Mouse (Mus musculus) MEL (cell line): ENCODE measurements around the gene Ccng2. TPM values are rescaled to one million over a fixed set of nuclear protein-coding genes. Genes with fewer than 3 reads are reported as not detected.

ENCODE experiments used
- DNase-seq: peaks from one replicate; pipeline ENCODE4 v3.0.0; 2011; ENCODE audit warnings: low read depth, low spot score
- H3K27ac ChIP-seq: 2 replicates; pipeline ENCODE4 v1.5.1; 2012; ENCODE audit warnings: low read depth, mild to moderate bottlenecking, control low read depth, low read length, moderate library complexity; ENCODE audit not compliant: control insufficient read depth
- H3K27me3 ChIP-seq, 2 experiments: fragments of 150-350 bp in 1 of 2; sonication (generic) in 1 of 2; 2 replicates each; pipeline ENCODE4 v1.6.1; 2012; ENCODE audit warnings: low read length in 2 of 2, mild to moderate bottlenecking in 2 of 2, improper control_type of control experiment in 1 of 2, moderate library complexity in 1 of 2; ENCODE audit not compliant: insufficient read depth in 2 of 2, control insufficient read depth in 1 of 2
- H3K36me3 ChIP-seq, 2 experiments: 2 replicates each; pipeline ENCODE4 v1.6.1; 2012 to 2014; ENCODE audit warnings: low read length in 2 of 2, improper control_type of control experiment in 1 of 2, inconsistent platforms in 1 of 2, mild to moderate bottlenecking in 1 of 2; ENCODE audit not compliant: insufficient read depth in 2 of 2, control insufficient read depth in 1 of 2
- H3K4me1 ChIP-seq, 2 experiments: fragments of 150-350 bp in 1 of 2; sonication (generic) in 1 of 2; 2 replicates each; pipeline ENCODE4 v1.6.1; 2012; ENCODE audit warnings: low read length in 2 of 2, improper control_type of control experiment in 1 of 2, mild to moderate bottlenecking in 1 of 2; ENCODE audit not compliant: insufficient read depth in 2 of 2, control insufficient read depth in 1 of 2
- H3K4me3 ChIP-seq, 2 experiments: fragments of 150-350 bp in 1 of 2; sonication (generic) in 1 of 2; 2 replicates each; pipeline ENCODE4 v1.5.1; 2012; ENCODE audit warnings: low read depth in 2 of 2, low read length in 2 of 2, mild to moderate bottlenecking in 2 of 2, moderate library complexity in 2 of 2, control low read depth in 1 of 2, improper control_type of control experiment in 1 of 2; ENCODE audit not compliant: control insufficient read depth in 1 of 2, insufficient read depth in 1 of 2
- H3K79me2 ChIP-seq: 2 replicates; pipeline ENCODE4 v1.6.1; 2012; ENCODE audit warnings: mild to moderate bottlenecking, low read length, moderate library complexity; ENCODE audit not compliant: control insufficient read depth, poor library complexity, insufficient read depth
- H3K9ac ChIP-seq: 2 replicates; pipeline ENCODE4 v1.6.1; 2012; ENCODE audit warnings: low read depth, mild to moderate bottlenecking, control low read depth, low read length, moderate library complexity; ENCODE audit not compliant: control insufficient read depth, poor library complexity, severe bottlenecking
- H3K9me3 ChIP-seq: fragments of 150-350 bp; sonication (generic); replicated peaks from 2 replicates; pipeline ENCODE4 v1.6.1; 2012; ENCODE audit warnings: mild to moderate bottlenecking, low read length, improper control_type of control experiment, moderate library complexity; ENCODE audit not compliant: insufficient read depth
- BHLHE40 ChIP-seq: IDR thresholded peaks from 2 replicates; pipeline ENCODE4 v1.6.1; 2012; ENCODE audit warnings: low read depth, mild to moderate bottlenecking, inconsistent platforms, low read length, improper control_type of control experiment, borderline replicate concordance
- CHD2 ChIP-seq: IDR thresholded peaks from 2 replicates; pipeline ENCODE4 v1.6.1; 2011; ENCODE audit warnings: low read length, improper control_type of control experiment
- CTCF ChIP-seq, 3 experiments: IDR thresholded peaks in 2 of 3; conservative IDR thresholded peaks in 1 of 3; 2 replicates each; pipeline ENCODE4 v1.5.1; 2011 to 2012; ENCODE audit warnings: low read length in 3 of 3, low read depth in 2 of 3, mild to moderate bottlenecking in 2 of 3, improper control_type of control experiment in 1 of 3, inconsistent platforms in 1 of 3, mixed read lengths in 1 of 3, moderate library complexity in 1 of 3; ENCODE audit not compliant: control insufficient read depth in 1 of 3, insufficient read depth in 1 of 3, poor library complexity in 1 of 3, severe bottlenecking in 1 of 3
- E2F4 ChIP-seq: IDR thresholded peaks from 2 replicates; pipeline ENCODE4 v1.6.1; 2011; ENCODE audit warnings: low read depth, low read length, improper control_type of control experiment, borderline replicate concordance
- ELF1 ChIP-seq: IDR thresholded peaks from 2 replicates; pipeline ENCODE4 v1.6.1; 2014; ENCODE audit warnings: low read depth, mild to moderate bottlenecking, inconsistent platforms, low read length, improper control_type of control experiment, moderate library complexity
- GABPA ChIP-seq: IDR thresholded peaks from 2 replicates; pipeline ENCODE4 v1.6.1; 2012; ENCODE audit warnings: low read depth, mild to moderate bottlenecking, inconsistent platforms, low read length, improper control_type of control experiment, moderate library complexity
- HCFC1 ChIP-seq: IDR thresholded peaks from 2 replicates; pipeline ENCODE4 v1.6.1; 2012; ENCODE audit warnings: low read depth, mild to moderate bottlenecking, inconsistent platforms, low read length, improper control_type of control experiment, moderate library complexity
- JUND ChIP-seq: IDR thresholded peaks from 2 replicates; pipeline ENCODE4 v1.6.1; 2011; ENCODE audit warnings: low read depth, mild to moderate bottlenecking, improper control_type of control experiment, low read length
- KAT2A ChIP-seq: conservative IDR thresholded peaks from 2 replicates; pipeline ENCODE4 v1.6.1; 2012; ENCODE audit warnings: low read depth, low read length, improper control_type of control experiment, inconsistent platforms
- MAZ ChIP-seq: IDR thresholded peaks from 2 replicates; pipeline ENCODE4 v1.6.1; 2012; ENCODE audit warnings: low read depth, mild to moderate bottlenecking, inconsistent platforms, low read length, improper control_type of control experiment
- MYB ChIP-seq: IDR thresholded peaks from 2 replicates; pipeline ENCODE4 v1.6.1; 2011; ENCODE audit warnings: mild to moderate bottlenecking, low read depth, low read length, improper control_type of control experiment
- NRF1 ChIP-seq: IDR thresholded peaks from 2 replicates; pipeline ENCODE4 v1.6.1; 2014; ENCODE audit warnings: low read depth, mild to moderate bottlenecking, inconsistent platforms, low read length, improper control_type of control experiment, moderate library complexity; ENCODE audit not compliant: poor library complexity, insufficient read depth, severe bottlenecking
- RAD21 ChIP-seq: IDR thresholded peaks from 2 replicates; pipeline ENCODE4 v1.6.1; 2011; ENCODE audit warnings: mild to moderate bottlenecking, low read depth, low read length, improper control_type of control experiment
- SMC3 ChIP-seq: IDR thresholded peaks from 2 replicates; pipeline ENCODE4 v1.6.1; 2011; ENCODE audit warnings: low read depth, low read length, improper control_type of control experiment
- TBP ChIP-seq: IDR thresholded peaks from 2 replicates; pipeline ENCODE4 v1.8.0; 2011; ENCODE audit warnings: low read depth, low read length, improper control_type of control experiment
- TCF12 ChIP-seq: IDR thresholded peaks from 2 replicates; pipeline ENCODE4 v1.6.1; 2014; ENCODE audit warnings: low read depth, mild to moderate bottlenecking, inconsistent platforms, low read length, improper control_type of control experiment, moderate library complexity
- UBTF ChIP-seq: IDR thresholded peaks from 2 replicates; pipeline ENCODE4 v1.6.1; 2012; ENCODE audit warnings: low read depth, mild to moderate bottlenecking, inconsistent platforms, low read length, improper control_type of control experiment, moderate library complexity, borderline replicate concordance; ENCODE audit not compliant: insufficient read depth
- USF1 ChIP-seq: IDR thresholded peaks from 2 replicates; pipeline ENCODE4 v1.6.1; 2014; ENCODE audit warnings: low read depth, mild to moderate bottlenecking, inconsistent platforms, low read length, improper control_type of control experiment, moderate library complexity
- ZC3H11A ChIP-seq: IDR thresholded peaks from 2 replicates; pipeline ENCODE4 v1.6.1; 2012; ENCODE audit warnings: low read depth, mild to moderate bottlenecking, inconsistent platforms, low read length, improper control_type of control experiment
- ZNF384 ChIP-seq: IDR thresholded peaks from 2 replicates; pipeline ENCODE4 v1.6.1; 2012; ENCODE audit warnings: low read depth, mild to moderate bottlenecking, inconsistent platforms, low read length, improper control_type of control experiment
- polyA plus RNA-seq, 2 experiments: library from polyadenylated mRNA; stranded (reverse) in 1 of 2; unstranded in 1 of 2; fragments of >175 nt in 1 of 2; fragments of >200 nt in 1 of 2; gene quantifications; 2 replicates each; pipeline versions ENCODE4 v1.2.1 to v1.2.4; 2012; ENCODE audit warnings: low replicate concordance in 2 of 2, low read depth in 1 of 2; ENCODE audit not compliant: insufficient read length in 2 of 2, insufficient read depth in 1 of 2, missing spikeins in 1 of 2
- total RNA-seq: library from RNA; depleted of rRNA; stranded (reverse); fragments of 300-350 nt; gene quantifications from 2 replicates; pipeline ENCODE4 v1.2.3, GENCODE M21; 2012

Ccng2 gene
- total and polyA plus RNA-seq, 3 experiments: 1.0 to 3.7 TPM; not detected in 1

DNA sequence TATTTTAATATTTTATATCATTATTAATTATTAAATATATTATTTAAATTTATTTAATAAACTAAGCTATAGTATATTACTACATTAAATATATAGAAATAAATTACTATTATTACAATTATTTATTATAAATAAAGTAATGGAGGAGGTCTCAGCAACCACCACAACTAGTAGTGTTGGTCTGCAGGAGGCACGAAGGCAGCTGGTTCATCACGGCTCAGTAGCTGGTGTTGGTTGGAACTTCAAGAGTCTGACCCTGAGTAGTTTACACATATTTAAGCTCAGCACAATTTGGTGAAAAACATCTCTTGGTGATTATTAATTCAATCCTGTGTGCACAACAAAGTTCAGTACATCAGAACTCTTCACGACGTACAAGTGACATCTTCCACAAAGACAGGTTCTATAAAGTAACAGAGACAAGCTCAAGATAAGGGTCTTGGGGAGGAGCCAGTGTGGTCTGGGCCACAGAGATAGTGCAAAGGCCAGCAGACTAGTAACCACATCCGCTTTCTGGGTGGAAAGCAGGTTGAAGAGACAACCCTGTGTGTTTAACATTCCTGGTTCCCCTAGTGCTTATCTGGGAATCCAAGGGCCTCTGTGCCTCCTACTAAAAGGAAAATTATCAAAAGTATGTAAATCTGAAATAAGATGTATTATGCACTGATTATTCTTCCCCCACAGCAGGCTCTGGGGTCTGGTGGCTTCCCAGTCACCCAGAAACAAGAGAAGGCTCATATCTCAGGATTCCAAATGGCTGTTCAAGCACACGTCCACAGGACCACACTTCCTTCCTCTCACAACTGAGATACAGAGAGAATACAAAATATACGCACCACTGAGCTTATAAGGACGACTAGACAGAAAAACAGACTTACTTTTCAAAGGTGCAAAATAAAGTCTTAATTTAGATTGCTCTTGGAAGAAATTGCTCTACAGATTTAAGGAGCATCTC is 27.2 kb upstream of the Ccng2 start (continued):
- TF ChIP-seq NRF1: no peak
- TF ChIP-seq TCF12: peak; percentile 99

DNA sequence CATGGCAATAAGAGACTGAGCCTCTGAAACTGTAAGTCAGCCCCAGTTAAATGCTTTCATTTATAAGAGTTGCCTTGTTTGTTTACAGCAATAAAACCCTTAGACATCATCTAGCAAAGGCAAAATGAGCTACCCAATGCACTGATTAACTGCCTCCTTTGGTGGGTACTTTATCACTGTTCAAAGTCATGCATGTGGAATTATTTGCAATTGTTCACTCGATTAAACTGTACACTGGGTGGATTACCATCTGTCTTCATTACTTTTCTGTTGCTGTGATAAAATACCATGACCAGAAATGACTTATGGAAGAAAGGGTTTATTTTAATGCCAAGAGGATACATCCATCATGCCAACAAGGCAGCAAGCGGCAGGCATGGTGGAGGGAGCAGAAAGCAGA is 21.8 kb upstream of the Ccng2 start:
- no peak overlapping the region for H3K9ac ChIP-seq
- DNase-seq: no peak
- no peak overlapping the region for H3K27ac ChIP-seq
- peaks cover 0 to 10% of the 10 kb centered on the region in 2 experiments; a peak in 2 of 4 replicates for H3K36me3 ChIP-seq
- H3K4me3 ChIP-seq: no peak overlapping the region
- H3K9me3 ChIP-seq: no peaks in the 10 kb centered on the region
- H3K4me1 ChIP-seq: peaks cover 6 to 9% of the 10 kb centered on the region in 2 experiments; a peak in 3 of 4 replicates
- no peaks in the 10 kb centered on the region for H3K27me3 ChIP-seq
- TF ChIP-seq HCFC1 (no peak), ELF1 (no peak), CTCF (IDR thresholded peaks at IDR 0.05 in 2 of 3, conservative IDR thresholded peaks at IDR 0.05 in 1 of 3; ENCODE audit: control insufficient read depth in 1 of 3, insufficient read depth in 1 of 3, low read depth in 2 of 3, low read length in 3 of 3, poor library complexity in 1 of 3, severe bottlenecking in 1 of 3) (no peak), GABPA (no peak)
- H3K79me2 ChIP-seq: no peaks in the 10 kb centered on the region

DNA sequence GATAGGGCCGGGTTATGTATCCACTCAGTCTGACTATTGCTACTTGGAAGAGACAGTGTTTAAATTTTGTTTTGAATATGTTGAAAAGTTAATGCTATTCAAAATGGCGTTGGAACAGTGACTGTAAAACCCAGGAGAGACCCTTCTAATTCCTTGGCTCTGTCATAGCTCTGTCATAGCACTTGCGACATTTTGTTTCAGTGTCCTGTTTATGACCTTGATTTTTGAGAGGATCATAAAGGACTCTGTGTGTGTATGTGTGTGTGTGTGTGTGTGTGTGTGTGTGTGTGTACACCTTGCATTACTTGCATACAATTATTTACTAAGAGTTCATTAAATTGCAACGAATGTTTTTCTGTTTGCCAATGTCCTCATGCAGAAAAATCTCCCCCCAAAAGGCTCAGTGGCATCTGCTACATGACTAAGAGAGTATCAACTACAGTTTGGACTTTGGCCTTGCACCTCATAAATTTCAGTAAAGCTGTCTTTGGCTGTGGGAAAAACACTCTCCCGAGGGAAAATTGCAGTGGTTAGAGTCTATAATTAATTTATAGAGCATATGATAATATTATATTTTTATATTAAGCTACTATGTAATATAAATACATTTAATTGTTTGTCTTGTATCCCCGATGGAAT is 17.0 kb upstream of the Ccng2 start:
- Histone ChIP-seq H3K9me3 (no peaks in the 10 kb centered on the region), H3K4me3 (no peak overlapping the region), H3K27ac (no peak overlapping the region), H3K36me3 (no peaks in the 10 kb centered on the region), H3K4me1 (no peaks in the 10 kb centered on the region), H3K9ac (no peak overlapping the region), H3K27me3 (no peaks in the 10 kb centered on the region), H3K79me2 (no peaks in the 10 kb centered on the region)
- DNase-seq: no peak
- TF ChIP-seq GABPA (no peak), CHD2 (no peak), MYB (no peak), E2F4 (no peak), ZC3H11A (no peak), JUND (no peak), SMC3 (no peak), MAZ (no peak), USF1 (no peak), ELF1 (no peak), ZNF384 (no peak), KAT2A (no peak), BHLHE40 (no peak), TBP (no peak), UBTF (no peak), RAD21 (no peak)
